Mouse (Mus musculus) mature B cell (primary cell): ENCODE results near the gene Dclk1.
"Not testable (repeated sequence)": the region's sequence is repeated elsewhere in the genome, so short reads cannot be mapped to it uniquely, and the experiment has no call there.

Source experiments
- in situ Hi-C: fragments of 300-500 bp; cut with MboI; formaldehyde crosslinking; loops from 2 replicates; pipeline ENCODE4 v1.14.3; 2019

The Dclk1 gene

DNA sequence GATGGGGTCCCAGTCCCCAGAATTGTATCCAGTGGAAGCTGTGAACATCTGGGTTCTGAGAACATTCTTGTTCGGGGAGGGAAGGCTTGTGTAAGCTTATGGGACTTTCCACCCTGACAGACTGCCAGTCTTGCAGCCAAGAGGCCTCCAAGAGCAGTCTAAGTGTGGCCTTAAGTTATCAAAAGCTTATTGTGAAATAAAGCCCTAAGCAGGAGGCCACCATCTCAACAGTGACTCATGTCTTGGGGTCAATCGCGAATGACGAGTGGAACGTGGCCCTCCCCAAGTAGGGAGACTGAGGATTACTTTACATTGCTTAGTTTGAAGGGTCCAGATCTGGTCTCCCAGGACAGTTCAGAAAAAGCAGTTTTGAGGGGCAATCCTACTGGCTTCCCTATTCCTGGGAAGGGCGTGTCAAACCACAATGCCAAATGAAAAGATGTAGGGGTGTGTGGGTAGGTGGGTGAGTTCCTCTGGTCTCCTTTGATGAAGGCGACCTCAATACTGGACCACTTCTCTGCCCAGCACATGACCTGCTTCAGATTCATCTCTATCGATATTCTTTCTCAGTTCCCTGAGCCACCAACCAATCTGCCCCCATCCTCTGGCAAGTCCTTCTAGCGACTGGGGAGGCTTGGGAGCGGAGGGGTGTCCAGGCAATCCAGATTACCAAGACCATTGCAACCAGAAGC, at the start of gene Dclk1:
Dclk1 (plus strand) TSS at position 635 of the 692 bp plus-strand sequence.
- in situ Hi-C loops, result no loop called here

- in situ Hi-C loops, result no loop called here
Measured at GRCm38 (mm10) chr3:55193351-55193750, 48.8 kb upstream of the Dclk1 start.

DNA sequence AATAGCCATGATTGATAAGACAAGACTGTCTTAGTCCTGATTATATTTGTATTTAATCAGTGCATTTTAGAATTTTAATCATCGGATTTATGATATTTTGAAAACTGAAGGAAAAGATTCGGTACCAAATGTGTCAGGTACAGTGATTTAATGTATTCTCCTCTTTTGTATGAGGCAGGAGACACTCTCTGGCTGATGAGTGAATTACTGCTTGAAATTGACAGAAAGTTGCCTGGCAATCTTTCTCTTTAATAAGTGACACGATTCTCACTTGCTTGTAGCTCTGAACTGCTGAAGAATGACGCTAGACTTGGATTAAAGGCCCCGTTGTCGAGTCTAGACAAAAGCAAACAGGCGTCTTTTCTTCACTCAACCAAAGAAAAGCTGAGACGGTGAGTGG, 47.4 kb upstream of the Dclk1 start:
- in situ Hi-C loops, result no loop called here

GRCm38 (mm10) chr3:55195581-55196327, 46.4 kb upstream of the Dclk1 start:
- in situ Hi-C loops, result no loop called here

GRCm38 (mm10) chr3:55196328-55196710, 45.8 kb upstream of the Dclk1 start:
- in situ Hi-C loops, result no loop called here

DNA sequence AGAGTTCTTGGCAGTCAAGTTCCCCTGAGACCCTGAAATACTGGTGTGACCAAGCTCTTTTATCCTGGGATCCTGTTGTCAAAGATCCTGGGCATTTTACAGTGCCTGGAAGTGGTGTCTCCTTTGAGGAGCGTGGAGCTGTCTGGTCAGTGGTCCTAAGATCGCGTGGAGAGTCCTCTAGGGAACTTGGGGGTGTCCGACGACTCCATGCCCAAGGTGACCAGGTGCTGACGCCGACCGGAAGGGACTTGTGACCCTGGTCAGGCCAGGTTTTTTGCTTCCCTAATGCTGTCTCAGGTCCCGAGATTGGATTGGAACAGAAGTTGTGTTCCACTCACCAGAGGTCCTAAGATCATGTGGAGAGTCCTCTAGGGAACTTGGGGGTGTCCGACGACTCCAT, 38.5 kb upstream of the Dclk1 start:
- in situ Hi-C loops, result not testable (repeated sequence)

DNA sequence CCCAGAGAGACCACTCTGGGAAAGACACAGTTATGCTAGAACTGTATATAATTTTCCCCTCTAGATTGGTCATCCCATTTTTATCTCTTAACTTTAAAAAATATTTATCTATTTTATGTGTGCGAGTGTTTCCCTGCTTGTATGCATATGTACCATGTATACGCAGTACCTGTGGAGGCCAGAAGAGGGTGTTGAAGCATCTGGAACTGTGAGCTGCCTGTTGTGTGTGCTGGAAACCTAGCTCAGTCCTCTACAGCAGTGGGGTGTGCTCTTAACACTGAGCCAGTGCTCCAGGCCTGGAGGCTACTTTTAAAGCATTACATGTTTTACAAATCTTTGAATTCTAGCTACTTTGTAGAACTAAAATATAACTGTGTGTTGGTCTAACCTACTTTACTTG, 35.8 kb upstream of the Dclk1 start:
- in situ Hi-C loops, result no loop called here

DNA sequence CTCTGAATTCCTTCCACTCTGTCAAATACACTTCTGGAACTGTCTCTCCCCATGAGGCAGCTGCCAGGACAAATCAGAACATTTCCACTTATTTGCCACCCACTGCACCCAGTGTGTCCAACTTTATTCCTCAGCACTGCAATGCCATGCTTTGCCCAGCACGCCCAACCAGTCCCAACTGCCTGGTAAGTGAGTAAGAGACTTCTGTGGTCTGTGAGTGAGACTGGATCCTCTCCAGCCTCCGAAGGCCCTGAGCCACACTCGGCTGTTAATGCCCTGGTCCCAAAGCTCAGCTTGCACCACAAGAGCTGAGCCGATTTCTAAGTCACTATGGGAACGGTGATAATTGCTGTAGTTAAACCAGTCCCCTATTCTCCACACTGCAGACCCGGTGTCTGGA, 34.5 kb upstream of the Dclk1 start:
- in situ Hi-C loops, result no loop called here

GRCm38 (mm10) chr3:55212254-55212653, 29.9 kb upstream of the Dclk1 start:
- in situ Hi-C loops, result no loop called here

DNA sequence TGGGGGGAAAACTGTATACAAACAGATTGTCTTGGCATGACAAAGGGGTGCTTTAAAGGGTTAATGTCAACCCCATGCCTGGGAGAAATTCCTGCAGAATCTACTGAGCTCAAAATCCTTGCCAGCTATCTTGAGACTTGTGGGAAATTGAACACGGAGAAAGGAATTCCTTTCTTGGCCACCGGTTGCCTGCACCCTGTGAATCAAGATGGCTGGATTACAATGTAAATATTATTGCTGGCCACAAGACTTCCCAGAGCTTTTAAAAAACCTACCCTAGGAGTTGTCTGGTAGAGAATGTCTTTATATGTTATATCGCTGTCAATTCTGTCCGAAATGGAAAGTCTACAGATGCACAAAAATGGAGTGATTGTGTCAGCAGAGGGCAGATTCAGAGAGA, 28.4 kb upstream of the Dclk1 start:
- in situ Hi-C loops, result no loop called here

- in situ Hi-C loops, result no loop called here
Measured at GRCm38 (mm10) chr3:55214413-55214812, 27.8 kb upstream of the Dclk1 start.

- in situ Hi-C loops, result no loop called here
Measured at GRCm38 (mm10) chr3:55222502-55222901, 19.7 kb upstream of the Dclk1 start.

DNA sequence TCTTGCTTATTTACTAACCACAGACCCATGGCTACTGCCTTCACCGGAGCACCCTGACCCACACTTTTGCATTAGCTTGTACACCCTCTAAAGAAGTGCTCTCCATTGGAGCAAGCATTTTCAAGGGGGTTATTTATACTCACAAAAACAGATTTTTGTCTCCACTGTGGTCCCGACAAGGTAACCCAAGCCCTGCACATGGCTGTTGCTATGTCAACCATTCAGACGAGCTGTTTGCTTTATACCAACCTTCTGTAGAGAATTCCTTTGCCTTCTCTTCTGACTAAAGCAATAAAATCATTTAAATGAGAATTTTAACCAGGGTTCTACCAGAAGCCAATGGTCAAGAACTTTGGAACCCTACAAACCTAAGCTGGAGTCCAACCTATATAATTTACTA, 18.3 kb upstream of the Dclk1 start:
- in situ Hi-C loops, result no loop called here

DNA sequence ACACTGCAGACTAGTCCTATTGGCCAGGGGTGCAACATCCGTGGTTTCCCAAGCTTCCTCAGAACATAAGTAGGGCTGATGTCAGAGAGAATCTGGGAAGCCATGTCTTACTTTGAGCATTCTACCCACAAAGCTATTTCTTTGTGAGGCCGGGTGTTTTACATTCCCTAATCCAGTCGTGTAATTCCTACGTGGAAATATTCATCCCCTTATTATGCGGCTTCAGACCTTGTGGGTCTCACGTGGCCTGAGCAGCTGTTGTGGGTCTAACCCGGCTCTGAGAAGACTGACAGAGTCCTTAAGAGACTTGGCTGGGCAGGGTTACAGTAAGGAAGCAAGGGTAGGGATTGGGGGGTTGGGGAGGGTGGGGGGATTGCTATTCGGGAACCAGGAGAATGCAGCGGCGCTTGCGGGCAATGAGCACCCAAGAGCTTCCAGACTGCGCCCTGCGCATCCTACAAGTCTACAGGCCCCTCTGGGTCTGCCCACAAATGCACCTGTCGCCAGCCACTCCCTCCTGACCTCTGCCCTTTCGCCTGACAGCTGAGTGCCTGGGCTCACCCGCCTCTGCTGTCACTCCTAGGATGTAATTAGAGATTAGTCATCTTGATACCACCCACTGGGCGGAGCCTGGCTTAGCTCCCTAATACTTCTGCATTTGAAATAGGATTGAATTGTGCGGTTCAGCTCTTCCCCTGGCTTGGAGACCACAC, 15.5 kb upstream of the Dclk1 start:
- in situ Hi-C loops, result no loop called here

DNA sequence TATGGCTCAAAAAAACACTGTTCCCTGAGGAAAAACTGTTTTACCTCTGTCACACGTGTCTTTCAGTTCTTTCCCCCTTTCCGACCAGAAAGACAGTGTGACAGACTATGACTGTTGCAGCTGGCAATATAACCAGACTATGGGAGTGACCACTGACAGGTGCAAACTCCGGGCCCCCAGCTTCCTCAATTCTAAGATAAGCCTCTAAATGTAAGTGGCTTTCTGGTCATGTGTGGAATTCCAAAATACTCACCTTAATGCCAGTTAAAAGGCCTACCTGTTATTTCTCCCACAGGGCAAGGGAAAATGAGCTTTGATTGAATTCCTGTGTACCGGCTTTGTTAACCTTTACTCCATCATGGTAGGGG, 15.0 kb upstream of the Dclk1 start:
- in situ Hi-C loops, result no loop called here

GRCm38 (mm10) chr3:55242422-55243055, 375 bp downstream of the Dclk1 start:
- in situ Hi-C loops, result no loop called here

GRCm38 (mm10) chr3:55243056-55243471, 900 bp downstream of the Dclk1 start:
- in situ Hi-C loops, result no loop called here

DNA sequence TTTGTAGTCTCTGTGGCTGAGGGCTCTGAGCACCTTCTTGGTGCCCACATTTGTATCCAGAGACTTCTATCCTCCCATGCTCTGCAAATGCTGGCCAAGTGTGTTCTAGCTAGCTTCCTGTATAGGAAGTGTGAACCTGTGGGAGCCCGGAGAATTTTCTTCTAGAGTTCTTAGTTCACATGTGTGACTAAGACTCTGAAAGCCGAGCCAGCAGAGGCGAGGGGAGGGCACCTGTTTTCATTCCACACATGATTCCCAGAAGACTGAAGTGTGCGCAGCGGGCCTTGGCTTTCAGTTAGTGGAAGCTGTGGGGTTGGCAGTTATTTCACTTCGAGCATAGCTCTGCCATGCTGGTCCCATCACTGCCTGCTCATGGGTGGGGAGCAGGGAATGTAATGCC, 1.9 kb downstream of the Dclk1 start:
- in situ Hi-C loops, result no loop called here

DNA sequence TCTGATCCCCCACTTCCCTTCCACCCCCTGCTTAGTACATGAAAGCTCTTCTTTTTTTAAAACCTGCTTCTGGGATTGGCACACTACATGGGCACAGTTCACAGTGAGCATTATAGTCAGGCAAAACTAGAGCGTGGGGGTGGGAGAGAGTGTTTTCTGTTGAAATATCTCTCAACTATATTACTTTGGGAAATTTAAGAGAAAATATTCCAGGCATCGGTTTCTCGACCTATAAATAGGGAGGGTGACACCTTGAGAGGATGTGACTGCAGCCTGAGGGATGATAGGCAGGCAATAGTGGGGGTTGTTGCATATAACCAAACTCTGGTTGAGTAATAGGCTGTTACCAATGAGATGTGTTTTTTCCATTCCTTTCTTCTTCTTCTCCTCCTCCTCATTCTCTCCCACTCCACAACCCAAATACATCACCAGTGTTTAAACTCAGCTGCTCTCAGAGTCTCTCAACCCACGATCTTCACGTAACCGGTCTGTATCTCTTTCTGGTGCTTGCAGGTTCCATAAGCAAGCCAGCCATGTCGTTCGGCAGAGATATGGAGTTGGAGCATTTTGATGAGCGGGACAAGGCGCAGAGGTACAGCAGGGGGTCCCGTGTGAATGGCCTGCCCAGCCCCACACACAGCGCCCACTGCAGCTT, 4.6 kb downstream of the Dclk1 start:
- in situ Hi-C loops, result no loop called here

GRCm38 (mm10) chr3:55248048-55248447, 5.9 kb downstream of the Dclk1 start:
- in situ Hi-C loops, result no loop called here

DNA sequence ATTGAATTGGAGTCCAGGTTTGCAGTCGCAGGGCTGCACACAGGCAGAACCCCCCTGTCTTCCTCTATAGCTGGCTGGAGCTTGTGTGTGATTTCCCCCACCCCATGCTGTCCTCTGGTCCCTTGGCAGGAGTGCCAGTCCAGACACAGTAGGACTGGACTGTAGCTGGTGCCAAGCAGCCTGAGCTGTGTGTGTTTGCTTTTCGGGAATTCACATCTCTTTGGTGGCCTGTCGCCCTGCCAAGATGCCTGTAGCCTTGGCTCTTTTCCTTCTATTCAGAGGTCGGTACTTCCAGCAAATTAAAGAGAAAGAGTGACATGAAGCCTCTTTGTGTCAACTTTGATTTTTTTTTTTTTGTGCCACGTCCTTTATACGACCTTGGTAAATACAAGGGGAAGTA, 6.3 kb downstream of the Dclk1 start:
- in situ Hi-C loops, result no loop called here

DNA sequence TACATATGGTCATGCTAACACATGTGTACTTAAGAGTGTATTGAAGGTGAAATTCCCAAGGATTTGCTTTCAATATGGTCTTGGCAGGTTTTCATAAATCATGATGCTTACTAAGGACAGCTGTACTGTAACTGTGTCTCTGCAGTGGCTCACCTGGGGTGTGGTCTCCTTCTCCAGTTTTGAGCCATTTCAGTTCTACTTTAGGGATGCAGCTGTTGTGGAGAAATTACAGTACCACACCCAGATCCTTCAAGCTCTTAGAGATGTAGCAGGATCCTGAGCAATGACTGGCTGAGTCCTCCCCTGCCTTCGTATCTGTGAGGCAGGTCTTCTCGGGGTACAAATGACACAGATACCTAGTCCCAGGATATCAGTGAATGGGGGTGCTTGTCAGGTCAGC, 8.5 kb downstream of the Dclk1 start:
- in situ Hi-C loops, result no loop called here
